Mouse (Mus musculus): ENCODE measurements at regions not wholly inside any gene's neighbourhood (a gene's known extent, or its start where the extent isn't known, plus 50 kb on each side); places are given as distances from the start of the nearest gene placed in this dataset.

GRCm38 (mm10) chr2:45746606-45747005, 629.4 kb upstream of the Zeb2 start:
- TF ChIP-seq CTCF (IDR thresholded peaks at IDR 0.05; ENCODE audit: low read depth, low read length): no peak
- no peak for TF ChIP-seq POLR2A (IDR thresholded peaks at IDR 0.05; ENCODE audit: borderline replicate concordance, low read depth, low read length)

All from bone marrow macrophage, adult 2 months (primary cell).